Mouse (Mus musculus): Measurements from ENCODE around the gene Tmem156.
"Not testable (repeated sequence)": the region's sequence is repeated elsewhere in the genome, so short reads cannot be mapped to it uniquely, and the experiment has no call there.

Tmem156 gene

DNA sequence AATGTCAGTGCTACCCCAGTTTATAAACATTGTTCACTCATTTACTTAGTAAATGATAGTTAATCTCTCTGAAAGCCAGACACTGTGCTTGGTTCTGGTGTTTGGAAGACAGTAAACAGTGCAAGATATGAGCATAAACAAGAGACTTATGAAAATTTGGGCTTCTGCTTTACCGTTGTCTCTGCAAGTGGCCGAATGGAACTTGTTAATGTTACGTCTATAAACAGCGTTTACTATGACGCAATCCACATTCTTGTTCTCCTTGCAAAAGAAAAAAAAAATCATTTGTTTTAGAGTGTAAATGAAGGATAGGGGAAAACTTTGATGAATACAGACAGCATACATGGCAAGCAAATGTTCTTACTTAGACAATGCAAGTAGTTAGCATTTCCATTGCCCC, at the start of gene Tmem156:
Gene Tmem156 (minus strand): TSS at position 212 of the 400 bp plus-strand sequence.
- no peak for DNase-seq (ENCODE audit: low read depth, low spot score)

DNA sequence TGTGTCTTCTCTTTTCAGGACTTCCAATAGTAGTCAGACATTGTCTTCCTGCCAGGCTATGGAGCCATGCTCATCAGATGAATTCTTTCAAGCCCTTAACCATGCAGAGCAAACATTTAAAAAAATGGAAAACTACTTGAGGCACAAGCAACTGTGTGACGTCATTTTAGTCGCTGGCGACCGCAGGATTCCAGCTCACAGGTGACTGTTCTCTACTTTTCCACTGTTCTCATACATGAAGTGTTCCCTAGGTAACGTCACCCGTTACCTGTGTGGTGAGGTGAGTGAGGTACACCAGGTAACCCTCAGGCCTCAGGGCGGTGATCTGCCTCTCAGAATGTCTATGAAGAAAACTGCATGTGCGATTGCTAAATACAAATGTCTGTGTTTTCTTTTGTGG, 49.3 kb upstream of the Tmem156 start:
- no peak for DNase-seq (ENCODE audit: low read depth, low spot score)

DNA sequence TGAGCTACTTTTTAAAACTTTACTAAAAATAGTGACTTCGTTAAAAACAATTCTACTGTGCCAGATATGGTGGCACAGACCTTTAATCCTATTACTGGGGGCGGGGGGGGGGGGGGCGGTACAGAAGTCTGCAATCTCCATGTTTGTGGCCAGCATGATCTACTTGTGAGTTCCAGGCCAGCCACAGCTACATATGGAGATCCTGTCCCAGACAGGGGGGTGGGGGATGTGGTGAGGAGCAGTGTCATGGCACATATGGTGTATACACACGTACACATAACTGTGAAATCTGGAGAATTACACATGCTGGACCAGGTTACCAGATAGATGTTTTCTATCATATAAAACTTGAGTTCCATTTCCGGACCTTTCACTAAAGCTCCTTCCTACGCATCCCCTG, 45.1 kb upstream of the Tmem156 start:
- DNase-seq (ENCODE audit: low read depth, low spot score): no peak

DNA sequence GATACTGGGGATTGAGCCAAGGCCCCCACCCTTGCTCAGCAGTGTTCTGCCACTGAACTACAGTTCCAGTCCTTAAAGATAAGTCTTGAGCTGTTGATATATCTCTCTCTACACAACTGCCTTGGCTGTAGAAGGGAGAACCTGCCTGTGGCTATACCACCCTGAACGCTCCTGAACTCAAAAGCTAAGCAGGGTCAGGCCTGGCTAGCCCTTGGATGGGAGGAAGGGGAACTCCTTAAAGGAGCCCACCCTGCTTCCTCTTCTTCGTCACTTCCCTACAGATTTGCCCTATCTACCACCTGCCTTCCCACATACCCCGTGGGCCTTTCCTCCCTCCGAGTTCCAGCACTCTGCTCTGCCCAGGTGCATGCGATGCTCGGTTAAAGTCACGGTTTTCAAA, 44.2 kb upstream of the Tmem156 start:
- DNase-seq (ENCODE audit: low read depth, low spot score): no peak

DNA sequence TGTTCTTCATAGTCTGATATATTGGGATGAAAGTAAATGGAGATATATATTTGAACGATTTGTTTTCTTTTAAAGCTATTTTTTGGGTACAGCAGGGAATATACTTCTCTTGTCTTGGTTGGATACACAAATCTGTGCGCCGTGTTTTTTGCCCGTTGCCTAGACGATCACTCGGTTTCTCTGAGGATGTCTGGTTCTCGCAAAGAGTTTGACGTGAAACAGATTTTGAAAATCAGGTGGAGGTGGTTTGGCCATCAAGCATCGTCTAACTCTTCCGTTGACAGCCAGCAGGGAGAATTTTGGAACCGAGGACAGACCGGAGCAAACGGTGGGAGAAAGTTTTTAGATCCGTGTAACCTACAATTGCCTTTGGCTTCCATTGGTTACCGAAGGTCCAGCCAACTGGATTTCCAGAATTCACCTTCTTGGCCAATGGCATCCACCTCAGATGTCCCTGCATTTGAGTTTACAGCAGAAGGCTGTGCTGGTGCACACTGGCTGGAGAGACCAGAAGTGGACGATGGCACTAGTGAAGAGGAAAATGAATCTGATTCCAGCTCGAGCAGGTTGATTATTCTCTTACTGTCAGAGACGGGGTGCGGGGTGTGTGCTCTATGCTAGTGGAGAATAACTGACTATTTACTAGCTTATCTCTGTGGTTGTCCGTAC, 39.4 kb upstream of the Tmem156 start:
- no peak for DNase-seq (ENCODE audit: low read depth, low spot score)

DNA sequence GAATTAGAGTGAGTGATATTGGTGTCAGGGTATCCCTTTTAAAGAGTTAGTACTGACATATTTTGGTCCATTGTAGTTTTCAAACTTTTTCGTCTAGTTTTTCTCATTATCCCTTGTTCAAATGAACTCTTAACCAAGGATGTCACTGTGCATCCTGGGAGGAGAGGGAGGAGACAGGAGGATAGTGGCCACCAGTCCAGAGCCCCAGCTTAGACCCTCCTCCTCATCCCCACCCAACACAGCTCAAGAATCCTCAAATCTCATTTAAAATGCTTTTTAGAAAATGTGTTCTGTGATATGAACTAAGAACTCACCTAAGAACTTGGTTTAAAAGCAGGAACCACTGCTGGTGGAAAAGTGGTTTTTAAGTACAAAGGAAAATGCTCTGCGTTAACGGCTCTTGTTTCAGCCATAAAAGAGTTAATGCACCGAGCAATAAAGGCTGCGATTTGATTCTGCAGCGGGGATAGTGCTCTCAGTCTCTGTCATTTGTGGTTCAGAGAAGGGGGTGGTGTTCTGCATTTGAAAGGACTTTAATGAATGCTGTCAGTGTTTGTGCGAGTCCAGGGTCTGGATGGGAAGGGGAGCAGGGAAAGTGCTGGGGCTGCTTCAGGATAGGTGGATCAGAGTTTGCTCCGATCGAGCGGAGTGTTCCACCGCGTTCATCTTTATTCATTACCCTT, 38.7 kb upstream of the Tmem156 start:
- DNase-seq (ENCODE audit: low read depth, low spot score): no peak

DNA sequence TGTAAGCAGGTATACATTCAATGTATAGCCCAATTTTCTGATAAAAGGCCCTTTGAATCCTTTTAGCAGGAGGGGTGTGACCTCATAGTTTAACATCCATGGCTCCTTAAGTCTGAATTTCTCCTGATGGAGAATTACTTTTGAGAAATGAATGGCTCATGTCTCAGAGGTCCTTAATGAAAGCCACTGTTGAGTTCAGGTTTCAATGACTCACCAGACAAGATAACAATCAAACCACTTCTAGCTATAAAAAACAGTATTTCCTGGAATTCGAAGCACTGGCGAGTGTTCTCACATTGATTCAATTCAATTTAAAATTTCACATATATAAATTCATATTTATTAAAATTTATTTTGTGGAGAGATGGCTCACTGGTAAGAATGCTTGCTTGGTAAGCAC, 36.5 kb upstream of the Tmem156 start:
- DNase-seq (ENCODE audit: low read depth, low spot score): no peak

DNA sequence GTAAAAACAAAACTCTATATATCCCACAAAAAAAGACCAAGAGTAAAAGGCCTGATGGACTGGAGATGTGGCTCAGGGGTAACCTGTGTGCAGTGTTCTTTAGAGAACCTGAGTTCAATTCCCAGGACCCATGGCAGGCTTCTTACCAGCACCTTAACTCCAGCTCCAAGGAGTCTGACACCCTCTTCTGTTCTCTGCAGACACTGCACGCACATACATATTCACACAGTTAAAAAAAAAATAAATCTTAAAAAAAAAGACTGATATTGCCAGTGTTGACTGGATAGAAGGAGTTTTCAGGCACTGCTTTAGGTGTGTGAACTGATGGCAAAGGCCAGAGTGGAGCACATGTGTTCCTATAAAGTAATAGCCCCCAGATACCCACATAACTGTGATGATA, 34.2 kb upstream of the Tmem156 start:
- DNase-seq (ENCODE audit: low read depth, low spot score): no peak

DNA sequence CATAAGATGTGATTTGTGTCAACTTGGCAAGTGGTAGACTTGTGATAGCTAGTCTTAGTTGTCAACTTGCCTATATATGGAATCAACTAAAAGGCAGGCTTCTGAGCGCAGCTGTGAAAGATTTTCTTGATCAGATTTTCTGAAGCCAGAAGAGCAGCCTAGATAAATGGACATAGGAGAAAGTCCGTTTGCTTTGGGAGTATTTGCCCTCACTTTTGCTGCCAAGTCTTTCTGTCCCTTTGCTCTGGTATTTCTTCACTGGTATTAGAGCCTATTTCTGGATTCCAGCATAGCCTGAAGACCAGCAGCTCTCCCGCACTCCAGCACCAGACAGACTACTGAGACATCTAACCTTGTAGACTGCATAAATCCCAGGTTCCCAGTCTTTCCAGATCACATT, 30.7 kb upstream of the Tmem156 start:
- no peak for DNase-seq (ENCODE audit: low read depth, low spot score)

DNA sequence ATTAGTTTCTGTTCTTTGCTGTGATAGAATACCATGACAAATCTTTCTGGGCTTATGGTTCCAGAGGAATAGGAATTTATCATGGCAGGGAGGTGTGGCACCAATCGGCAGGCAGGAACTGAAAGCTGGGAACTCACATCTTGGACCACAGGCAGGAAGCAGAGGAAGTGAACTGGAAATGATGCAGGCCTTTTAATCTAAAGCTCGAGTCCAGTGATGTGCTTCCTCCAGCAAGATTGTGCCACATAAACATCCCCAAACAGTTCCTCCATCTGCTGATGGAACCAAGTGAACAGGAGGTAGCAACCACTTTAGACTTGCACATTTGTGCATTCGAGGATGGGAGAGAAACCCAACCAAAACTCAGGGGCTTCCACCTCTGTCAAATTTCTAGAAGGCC, 28.0 kb upstream of the Tmem156 start:
- DNase-seq (ENCODE audit: low read depth, low spot score): no peak

DNA sequence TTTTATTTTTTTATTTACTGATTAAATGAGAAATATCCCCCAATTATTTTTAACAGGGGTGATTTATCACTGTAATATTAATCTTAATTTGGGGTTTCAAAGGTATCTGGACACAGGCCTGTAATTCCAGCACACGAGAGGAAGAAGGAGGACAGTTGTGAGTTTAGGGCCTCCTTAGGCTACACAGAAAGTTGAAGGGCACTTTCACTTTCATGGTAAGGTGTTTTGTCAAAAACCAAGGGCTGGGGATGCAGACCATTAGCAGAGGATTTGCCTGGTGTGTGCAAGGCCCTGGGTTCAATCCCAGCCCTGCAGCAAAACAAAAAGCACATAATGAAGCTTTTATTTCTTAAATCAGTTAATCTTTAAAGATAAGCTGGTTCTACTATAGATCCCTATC, 27.6 kb upstream of the Tmem156 start:
- DNase-seq (ENCODE audit: low read depth, low spot score): no peak

DNA sequence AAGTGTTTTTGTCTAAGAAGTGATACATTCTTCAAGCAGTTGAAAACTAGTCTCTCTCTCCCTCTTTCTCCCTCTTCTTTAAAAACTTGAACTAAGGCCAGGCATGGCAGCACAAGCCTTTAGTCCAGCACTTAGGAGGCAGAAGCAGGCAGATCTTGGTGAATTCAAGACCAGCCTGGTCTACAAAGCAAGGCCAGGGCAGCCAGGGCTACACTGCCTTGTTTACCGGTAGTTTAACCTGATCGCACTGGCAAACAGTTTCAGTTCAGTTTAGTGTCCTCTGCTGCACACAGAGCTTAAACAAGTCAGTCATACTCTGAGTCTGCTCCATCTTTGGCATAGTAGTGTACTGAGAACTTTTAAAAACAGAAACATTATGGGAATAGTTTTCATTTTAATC, 24.9 kb upstream of the Tmem156 start:
- DNase-seq (ENCODE audit: low read depth, low spot score): no peak

DNA sequence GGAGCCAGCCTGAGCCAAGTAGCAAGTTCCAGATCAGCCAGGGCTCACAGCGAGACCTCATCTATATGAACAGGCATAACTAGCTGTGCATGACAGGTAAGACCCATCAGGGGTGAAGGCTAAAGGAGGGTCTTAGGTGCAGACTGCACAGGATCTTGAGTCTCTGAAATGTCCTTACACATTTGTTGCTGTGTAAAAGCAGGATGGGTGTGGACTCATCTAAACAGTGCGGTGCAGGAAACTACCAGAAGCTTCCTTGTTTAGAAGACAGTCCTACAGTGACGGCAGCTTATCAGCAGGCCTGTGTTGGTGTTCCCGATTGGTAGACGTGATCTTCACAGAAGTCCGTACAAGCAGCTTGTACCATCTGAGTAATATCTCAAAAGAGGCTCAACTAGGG, 21.4 kb upstream of the Tmem156 start:
- peak; percentile 76 for DNase-seq (ENCODE audit: low read depth, low spot score)

DNA sequence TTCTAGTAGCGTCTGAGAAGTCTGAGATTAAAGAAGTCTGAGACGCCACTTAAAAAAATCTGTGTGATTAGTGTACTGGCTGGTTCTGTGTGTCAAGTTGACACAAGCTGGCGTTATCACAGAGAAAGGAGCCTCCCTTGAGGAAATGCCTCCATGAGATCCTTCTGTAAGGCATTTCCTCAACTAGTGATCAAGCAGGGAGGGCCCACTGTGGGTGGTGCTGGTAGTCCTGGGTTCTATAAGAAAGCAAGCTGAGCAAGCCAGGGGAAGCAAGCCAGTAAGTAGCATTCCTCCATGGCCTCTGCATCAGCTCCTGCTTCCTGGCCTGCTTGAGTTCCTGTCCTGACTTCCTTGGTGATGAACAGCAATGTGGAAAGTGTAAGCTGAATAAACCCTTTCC, 20.3 kb upstream of the Tmem156 start:
- not testable (repeated sequence) for DNase-seq (ENCODE audit: low read depth, low spot score)

DNA sequence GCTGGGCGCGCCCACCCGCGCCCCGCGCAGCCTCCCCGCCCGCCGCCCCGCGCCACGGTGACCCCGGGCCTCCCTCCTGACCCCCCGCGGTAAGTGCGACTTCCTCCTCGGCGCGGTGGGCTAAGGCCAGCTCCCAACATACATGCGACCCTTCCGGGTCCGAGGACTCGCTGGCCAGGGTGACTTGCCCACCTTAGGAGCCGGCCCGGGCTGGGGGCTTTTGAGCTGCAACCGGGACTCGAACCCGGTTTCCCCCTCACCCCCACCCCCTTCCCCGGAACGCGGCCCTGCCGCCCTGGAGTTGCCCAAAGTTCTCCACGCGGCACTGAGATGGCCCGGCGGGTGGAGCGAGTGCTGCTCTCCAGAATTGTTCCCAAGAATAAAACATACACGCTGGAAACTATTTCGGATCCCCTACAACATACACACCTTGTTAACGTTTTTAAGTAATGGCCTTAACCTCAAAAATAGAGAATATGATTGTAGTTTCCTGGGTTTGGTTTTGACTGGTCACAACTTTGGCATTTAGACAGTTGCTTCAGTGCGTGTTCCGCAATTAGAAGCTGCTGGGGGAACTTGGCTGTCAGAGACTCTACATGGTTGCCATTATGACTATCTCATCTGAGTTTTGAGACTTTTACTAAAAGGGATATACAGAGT, 16.0 kb upstream of the Tmem156 start:
- DNase-seq (ENCODE audit: low read depth, low spot score): peak; percentile 30

DNA sequence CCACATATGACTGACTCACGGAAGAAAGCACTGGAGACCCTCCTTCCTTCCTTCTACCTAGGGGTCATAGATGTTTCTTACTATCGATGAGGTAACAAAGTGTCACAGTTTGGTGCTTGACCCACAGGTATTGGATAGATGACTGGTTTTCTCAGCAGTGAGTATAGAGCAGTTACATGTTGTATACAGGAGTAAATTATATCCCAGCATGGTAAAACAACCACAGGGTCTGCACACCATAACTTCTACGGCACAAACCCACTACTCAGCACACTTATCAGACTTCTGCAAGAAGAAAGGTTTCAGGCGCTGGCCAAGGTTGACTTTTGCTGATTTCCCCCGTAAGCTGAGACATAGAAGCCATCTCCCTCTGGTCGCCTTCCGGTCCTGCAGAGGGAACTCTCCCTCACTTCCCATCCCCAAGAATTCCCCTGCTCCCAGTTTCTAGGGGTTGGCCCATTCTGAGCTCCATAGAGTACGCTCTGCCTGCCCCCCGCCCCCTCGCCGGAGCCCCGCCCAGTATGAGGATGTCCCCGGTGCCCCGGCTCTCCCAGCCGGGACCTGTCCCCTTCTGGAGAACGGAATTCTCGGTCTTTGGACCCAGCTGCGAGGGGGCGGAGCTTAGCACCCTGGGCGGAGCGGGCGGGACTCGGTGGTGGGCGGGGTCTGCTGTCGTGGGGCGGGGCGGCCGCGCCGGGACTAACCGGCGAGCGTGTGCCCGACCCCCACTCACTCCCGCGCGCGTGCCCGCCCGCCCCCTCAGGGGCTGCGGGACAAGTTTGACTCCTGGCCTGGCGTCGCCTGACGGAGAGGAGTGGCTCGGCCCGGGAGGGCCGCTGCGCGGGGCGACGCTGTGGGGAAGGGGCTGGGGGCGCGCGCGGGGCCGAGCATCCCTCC, 15.2 kb upstream of the Tmem156 start, which contains the start of gene Klhl5:
Gene Klhl5 (plus strand): TSS at position 664 of the 897 bp plus-strand sequence.
- peak; percentile 85 for DNase-seq (ENCODE audit: low read depth, low spot score)

DNA sequence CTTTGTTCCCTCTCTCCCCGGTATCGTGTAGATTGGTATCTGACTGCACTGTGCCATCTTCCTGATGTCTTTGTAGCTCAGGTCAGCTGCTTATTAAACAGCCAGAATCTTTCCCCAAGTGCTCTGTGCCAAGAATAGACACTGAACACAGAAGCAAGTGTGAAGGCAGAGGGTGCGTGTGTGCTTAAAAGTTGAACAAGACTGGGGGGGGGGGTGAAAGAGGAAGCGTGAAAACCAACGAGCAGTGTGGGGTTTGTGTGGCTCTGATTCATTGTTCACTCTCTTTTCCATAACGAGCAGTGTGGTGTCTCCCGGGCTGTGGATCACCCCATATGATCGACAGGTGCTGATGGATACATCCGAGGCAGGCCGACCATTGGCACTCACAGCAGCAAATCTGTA, 10.7 kb upstream of the Tmem156 start:
- peak; percentile 47 for DNase-seq (ENCODE audit: low read depth, low spot score)

DNA sequence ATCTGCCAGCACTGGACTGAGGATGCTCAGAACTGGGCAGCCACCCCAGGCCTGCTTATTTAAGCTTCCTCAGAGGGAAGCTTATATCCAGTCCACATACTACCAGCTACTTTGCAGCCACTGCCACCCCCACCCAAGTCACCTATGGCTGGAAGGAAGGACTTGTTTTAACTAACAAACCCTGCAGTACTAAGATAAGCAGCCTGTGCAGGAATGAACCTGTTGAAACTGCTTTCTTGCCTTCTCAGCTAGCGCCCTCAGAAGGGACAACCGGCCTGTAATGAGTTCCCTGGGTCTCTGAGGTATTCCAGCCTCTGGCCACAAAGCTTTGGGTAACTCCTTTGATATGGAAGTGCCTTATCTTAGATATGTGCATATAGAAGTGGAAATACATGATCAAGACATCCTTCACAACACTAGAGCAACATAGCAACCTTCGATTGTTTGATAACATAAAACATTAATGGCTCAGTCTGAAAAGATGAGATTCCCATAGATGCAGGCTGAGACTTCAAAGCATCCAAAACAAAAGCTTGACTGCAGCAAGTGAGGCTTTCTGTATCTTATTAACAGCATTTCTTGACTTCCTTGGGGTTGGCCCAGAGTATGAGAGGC, 10.2 kb upstream of the Tmem156 start:
- DNase-seq (ENCODE audit: low read depth, low spot score): peak; percentile 33

DNA sequence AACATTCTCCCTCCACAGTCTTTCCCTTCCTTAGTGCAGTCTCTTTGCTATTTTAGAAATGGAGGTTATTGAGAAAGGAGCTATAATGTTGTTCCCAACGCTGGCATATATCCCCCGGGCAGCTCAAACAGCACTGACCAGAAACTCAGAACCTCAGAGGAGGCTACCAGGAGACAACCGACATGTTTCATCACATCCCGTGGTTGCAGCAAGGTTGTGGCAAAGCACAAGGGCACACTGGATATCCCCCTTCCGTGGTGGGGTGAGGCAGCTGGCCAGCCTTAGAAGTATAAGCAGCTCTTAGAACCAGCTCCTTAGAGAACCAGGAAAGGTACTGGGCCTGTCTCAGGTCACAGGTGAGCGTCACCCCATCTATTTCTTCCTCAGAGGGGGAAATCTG, 9.7 kb upstream of the Tmem156 start:
- no peak for DNase-seq (ENCODE audit: low read depth, low spot score)

DNA sequence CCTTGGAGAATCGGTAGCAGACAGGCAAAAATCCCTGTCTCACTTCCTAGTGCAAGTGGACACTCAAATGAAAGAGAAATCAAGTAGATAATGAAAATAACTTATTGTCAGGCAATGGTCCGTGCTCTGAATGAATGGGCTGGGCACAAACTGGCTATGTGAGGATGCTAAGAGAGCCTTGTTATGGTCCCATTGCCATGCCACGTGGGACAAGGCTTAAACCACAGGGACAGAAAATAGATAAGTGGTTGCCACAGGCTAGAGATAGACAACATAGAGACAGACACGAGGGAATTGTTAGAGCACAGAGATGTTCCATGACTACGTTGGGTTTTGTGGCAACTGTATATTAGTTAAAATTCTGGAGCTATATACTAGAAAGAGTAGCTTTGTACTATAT, 9.3 kb upstream of the Tmem156 start:
- DNase-seq (ENCODE audit: low read depth, low spot score): no peak

DNA sequence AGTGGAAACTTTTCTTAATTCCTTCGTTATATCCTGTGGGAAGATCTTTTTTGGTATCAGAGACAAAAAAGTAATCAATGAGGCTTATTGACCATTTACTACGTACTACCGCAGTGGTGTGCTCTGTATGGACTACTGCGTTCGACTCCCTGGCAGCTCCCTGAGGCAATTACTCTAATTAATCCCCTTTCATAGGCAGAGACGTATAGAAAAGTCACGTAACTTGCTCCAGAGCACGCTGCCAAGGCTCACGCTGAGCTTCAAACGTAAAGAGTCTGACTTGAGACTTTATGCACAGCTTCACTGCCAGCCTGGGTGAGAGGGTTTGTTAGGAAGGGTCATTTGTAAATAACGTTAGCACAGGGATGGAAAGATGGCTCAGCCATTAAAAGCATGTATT, 8.1 kb upstream of the Tmem156 start:
- DNase-seq (ENCODE audit: low read depth, low spot score): no peak

All from CD4-positive helper T cell, adult 2 months (primary cell).